Mouse (Mus musculus): ENCODE measurements around the gene P2ry2.

- TF ChIP-seq MAFK (IDR thresholded peaks at IDR 0.05; ENCODE audit: insufficient read depth, low read depth, low read length) (no peak), ZNF384 (IDR thresholded peaks at IDR 0.05; ENCODE audit: low read depth, low read length) (no peak)
Observed at GRCm38 (mm10) chr7:101010741-101011140, 1.9 kb downstream of the P2ry2 start.

All from ES-E14 (cell line).